Mouse (Mus musculus): Measurements from ENCODE around the gene Unc93b1. TPM values are rescaled to one million over a fixed set of nuclear protein-coding genes. Genes with fewer than 3 reads are reported as not detected.
A peak's percentile ranks its signal among the peaks of the same experiment; 100 is the strongest.

Unc93b1 gene
- polyA plus RNA-seq, 1 experiment from 2014 or later = 4.6 TPM

- Histone ChIP-seq H3K27me3 (ENCODE audit: control insufficient read depth, insufficient read depth, low read length) (no peaks in the 10 kb centered on the region), H3K36me3 (ENCODE audit: control insufficient read depth, insufficient read depth, low read length) (peaks cover 5% of the 10 kb centered on the region; the same call in 1 of the 2 replicates), H3K4me2 (ENCODE audit: low read depth, low read length) (no peak overlapping the region), H3K4me1 (ENCODE audit: control insufficient read depth, insufficient read depth, low read length) (peaks cover 5% of the 10 kb centered on the region; the same call in 1 of the 2 replicates), H3K9me3 (ENCODE audit: control insufficient read depth, low read length) (no peaks in the 10 kb centered on the region), H3K4me3 (ENCODE audit: low read depth, low read length) (no peak overlapping the region), H3K9ac (replicated peaks; ENCODE audit: low read depth, low read length) (no peak overlapping the region), H3K27ac (ENCODE audit: low read depth, low read length) (no peak overlapping the region)
- ATAC-seq (ENCODE audit: low read depth) = no peak
- 92% methylated on average over 4 of the region's 4 CpGs for WGBS
These were observed 35.4 kb upstream of the Unc93b1 start for GRCm38 (mm10) chr19:3899618-3900017.

GRCm38 (mm10) chr19:3902966-3903365 lies 32.0 kb upstream of the Unc93b1 start:
- no peaks in the 10 kb centered on the region for H3K36me3 ChIP-seq (ENCODE audit: control insufficient read depth, insufficient read depth, low read length)
- no peak overlapping the region for H3K4me3 ChIP-seq (ENCODE audit: low read depth, low read length)
- 87% methylated on average over 12 of the region's 12 CpGs for WGBS
- H3K4me1 ChIP-seq (ENCODE audit: control insufficient read depth, insufficient read depth, low read length) = peaks cover 5% of the 10 kb centered on the region; the same call in 1 of the 2 replicates
- H3K9ac ChIP-seq (replicated peaks; ENCODE audit: low read depth, low read length) = no peak overlapping the region
- no peak overlapping the region for H3K27ac ChIP-seq (ENCODE audit: low read depth, low read length)
- no peak for ATAC-seq (ENCODE audit: low read depth)
- no peak overlapping the region for H3K4me2 ChIP-seq (ENCODE audit: low read depth, low read length)
- no peaks in the 10 kb centered on the region for H3K27me3 ChIP-seq (ENCODE audit: control insufficient read depth, insufficient read depth, low read length)
- no peaks in the 10 kb centered on the region for H3K9me3 ChIP-seq (ENCODE audit: control insufficient read depth, low read length)

- Histone ChIP-seq H3K27ac (ENCODE audit: low read depth, low read length) (no peak overlapping the region), H3K4me1 (ENCODE audit: control insufficient read depth, insufficient read depth, low read length) (peaks cover 5% of the 10 kb centered on the region; the same call in 1 of the 2 replicates), H3K4me2 (ENCODE audit: low read depth, low read length) (no peak overlapping the region), H3K4me3 (ENCODE audit: low read depth, low read length) (no peak overlapping the region), H3K27me3 (ENCODE audit: control insufficient read depth, insufficient read depth, low read length) (no peaks in the 10 kb centered on the region), H3K9ac (replicated peaks; ENCODE audit: low read depth, low read length) (no peak overlapping the region), H3K9me3 (ENCODE audit: control insufficient read depth, low read length) (no peaks in the 10 kb centered on the region), H3K36me3 (ENCODE audit: control insufficient read depth, insufficient read depth, low read length) (peaks cover 2% of the 10 kb centered on the region; the same call in 1 of the 2 replicates)
- no peak for ATAC-seq (ENCODE audit: low read depth)
- WGBS = 64% methylated on average over 25 of the region's 25 CpGs
These were observed 31.2 kb upstream of the Unc93b1 start for GRCm38 (mm10) chr19:3903648-3904362.

- no peak overlapping the region for H3K9ac ChIP-seq (replicated peaks; ENCODE audit: low read depth, low read length)
- H3K4me2 ChIP-seq (ENCODE audit: low read depth, low read length) = no peak overlapping the region
These were observed 30.7 kb upstream of the Unc93b1 start for GRCm38 (mm10) chr19:3904363-3904675.

GRCm38 (mm10) chr19:3905261-3905969 lies 29.6 kb upstream of the Unc93b1 start:
- H3K9ac ChIP-seq (replicated peaks; ENCODE audit: low read depth, low read length) = no peak overlapping the region

More at GRCm38 (mm10) chr19:3904363-3904675, 30.7 kb upstream of the Unc93b1 start:
- no peak for ATAC-seq (ENCODE audit: low read depth)
- Histone ChIP-seq H3K9me3 (ENCODE audit: control insufficient read depth, low read length) (no peaks in the 10 kb centered on the region), H3K27me3 (ENCODE audit: control insufficient read depth, insufficient read depth, low read length) (no peaks in the 10 kb centered on the region), H3K4me1 (ENCODE audit: control insufficient read depth, insufficient read depth, low read length) (peaks cover 5% of the 10 kb centered on the region; the same call in 1 of the 2 replicates), H3K27ac (ENCODE audit: low read depth, low read length) (no peak overlapping the region), H3K4me3 (ENCODE audit: low read depth, low read length) (no peak overlapping the region), H3K36me3 (ENCODE audit: control insufficient read depth, insufficient read depth, low read length) (peaks cover 5% of the 10 kb centered on the region; the same call in 1 of the 2 replicates)
- WGBS = 70% methylated on average over 10 of the region's 10 CpGs

GRCm38 (mm10) chr19:3906326-3906725 lies 28.7 kb upstream of the Unc93b1 start:
- peak overlapping the region; percentile 36 for H3K4me3 ChIP-seq (ENCODE audit: low read depth, low read length)
- peaks cover 5% of the 10 kb centered on the region; the same call in 1 of the 2 replicates for H3K4me1 ChIP-seq (ENCODE audit: control insufficient read depth, insufficient read depth, low read length)
- no peaks in the 10 kb centered on the region for H3K27me3 ChIP-seq (ENCODE audit: control insufficient read depth, insufficient read depth, low read length)
- WGBS = 52% methylated on average over 10 of the region's 10 CpGs
- peaks cover 13% of the 10 kb centered on the region; the same call in 1 of the 2 replicates for H3K36me3 ChIP-seq (ENCODE audit: control insufficient read depth, insufficient read depth, low read length)
- no peak overlapping the region; the same call in 1 of the 2 replicates for H3K9ac ChIP-seq (replicated peaks; ENCODE audit: low read depth, low read length)
- ATAC-seq (ENCODE audit: low read depth) = peak; percentile 16; the same call in 1 of the 2 replicates
- no peak overlapping the region for H3K27ac ChIP-seq (ENCODE audit: low read depth, low read length)
- peak overlapping the region; percentile 60 for H3K4me2 ChIP-seq (ENCODE audit: low read depth, low read length)
- H3K9me3 ChIP-seq (ENCODE audit: control insufficient read depth, low read length) = no peaks in the 10 kb centered on the region

More at GRCm38 (mm10) chr19:3905261-3905969, 29.6 kb upstream of the Unc93b1 start:
- H3K9me3 ChIP-seq (ENCODE audit: control insufficient read depth, low read length) = no peaks in the 10 kb centered on the region
- H3K4me3 ChIP-seq (ENCODE audit: low read depth, low read length) = no peak overlapping the region
- peak overlapping the region; percentile 60; the same call in 1 of the 2 replicates for H3K4me2 ChIP-seq (ENCODE audit: low read depth, low read length)
- H3K4me1 ChIP-seq (ENCODE audit: control insufficient read depth, insufficient read depth, low read length) = peaks cover 5% of the 10 kb centered on the region; the same call in 1 of the 2 replicates
- no peak for ATAC-seq (ENCODE audit: low read depth)
- no peaks in the 10 kb centered on the region for H3K27me3 ChIP-seq (ENCODE audit: control insufficient read depth, insufficient read depth, low read length)
- 0 out of 2 replicates have a peak overlapping the region, but pooled peaks have one; percentile 12 for H3K27ac ChIP-seq (ENCODE audit: low read depth, low read length)
- peaks cover 13% of the 10 kb centered on the region; the same call in 1 of the 2 replicates for H3K36me3 ChIP-seq (ENCODE audit: control insufficient read depth, insufficient read depth, low read length)
- 63% methylated on average over 6 of the region's 6 CpGs for WGBS

GRCm38 (mm10) chr19:3906795-3907786 lies 27.9 kb upstream of the Unc93b1 start, which contains the start of gene Tcirg1:
Gene Tcirg1 (minus strand): TSS chr19:3907133.
- Histone ChIP-seq H3K4me2 (ENCODE audit: low read depth, low read length) (peak within 1 kb of the TSS; percentile 60), H3K4me1 (ENCODE audit: control insufficient read depth, insufficient read depth, low read length) (peaks cover 8% of the 10 kb centered on the region), H3K9me3 (ENCODE audit: control insufficient read depth, low read length) (no peaks in the 10 kb centered on the region), H3K4me3 (ENCODE audit: low read depth, low read length) (peak within 1 kb of the TSS; percentile 36), H3K36me3 (ENCODE audit: control insufficient read depth, insufficient read depth, low read length) (peaks cover 13% of the 10 kb centered on the region; the same call in 1 of the 2 replicates), H3K27me3 (ENCODE audit: control insufficient read depth, insufficient read depth, low read length) (no peaks in the 10 kb centered on the region), H3K27ac (ENCODE audit: low read depth, low read length) (no peak within 1 kb of the TSS; the same call in 1 of the 2 replicates), H3K9ac (replicated peaks; ENCODE audit: low read depth, low read length) (peak within 1 kb of the TSS; percentile 51)
- 7% methylated on average over 36 of the region's 36 CpGs for WGBS
- peak; percentile 54; the same call in 1 of the 2 replicates for ATAC-seq (ENCODE audit: low read depth)
